Mouse (Mus musculus) mouse embryonic stem cell (cell line): Measurements from ENCODE around the gene Inpp4a.

Experiments used
- in situ Hi-C, 2 experiments: fragments of 300-500 bp; cut with MboI; formaldehyde crosslinking; loops; 1 replicate in 1 of 2; 3 replicates in 1 of 2; pipeline ENCODE4 v1.14.3; 2019 to 2020; ENCODE audit warnings: low sequenced_read_pairs in 2 of 2, low pct_unique_long_range_greater_than_20kb in 1 of 2, mixed read lengths in 1 of 2; ENCODE audit not compliant: unreplicated experiment in 1 of 2

The Inpp4a gene

GRCm38 (mm10) chr1:37317644-37318285, 18.1 kb downstream of the Inpp4a start:
- in situ Hi-C loops: no loop called here

GRCm38 (mm10) chr1:37318558-37318957, 18.9 kb downstream of the Inpp4a start:
- in situ Hi-C loops: no loop called here

DNA sequence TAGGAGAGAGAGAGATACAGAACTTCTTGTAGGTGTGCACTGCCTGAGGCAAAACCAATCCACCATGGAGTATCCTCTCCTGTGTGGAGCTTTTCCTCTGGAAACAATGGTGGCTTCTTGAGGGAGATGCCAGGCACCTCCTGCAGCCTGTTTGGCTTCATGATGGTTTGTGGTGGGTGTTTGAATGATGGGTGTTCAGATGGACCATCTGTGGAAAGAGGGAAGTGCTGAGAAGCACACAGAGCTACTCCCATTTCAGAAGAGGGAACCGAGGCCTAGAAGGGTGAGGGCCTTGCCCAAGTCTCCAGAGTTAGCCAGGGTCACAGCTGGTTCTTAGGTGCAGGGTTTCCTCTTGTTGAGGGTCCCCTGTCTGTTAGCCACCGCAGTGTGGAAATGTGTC, 23.0 kb downstream of the Inpp4a start:
- in situ Hi-C loops: no loop called here

GRCm38 (mm10) chr1:37323208-37323607, 23.5 kb downstream of the Inpp4a start:
- in situ Hi-C loops: no loop called here

DNA sequence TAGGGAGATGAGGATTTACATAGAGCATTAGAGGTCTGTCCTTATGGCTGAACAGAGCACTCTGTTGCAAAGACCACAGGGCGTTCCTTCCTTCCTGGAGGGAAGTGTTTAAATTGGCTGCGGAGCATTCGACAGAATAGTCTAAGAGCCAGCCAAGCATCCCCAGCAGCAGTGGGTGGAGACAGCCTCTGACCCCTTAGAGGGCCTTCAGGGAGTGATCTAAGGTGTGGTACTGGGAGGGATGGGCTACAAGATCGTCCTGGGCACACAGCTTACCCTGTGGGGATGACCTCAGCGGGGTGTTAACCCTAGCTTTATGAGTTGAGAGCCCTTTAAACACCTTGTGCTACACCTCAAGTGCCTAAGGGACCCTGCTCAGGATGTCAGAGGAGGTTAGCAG, 24.9 kb downstream of the Inpp4a start:
- in situ Hi-C loops: no loop called here

DNA sequence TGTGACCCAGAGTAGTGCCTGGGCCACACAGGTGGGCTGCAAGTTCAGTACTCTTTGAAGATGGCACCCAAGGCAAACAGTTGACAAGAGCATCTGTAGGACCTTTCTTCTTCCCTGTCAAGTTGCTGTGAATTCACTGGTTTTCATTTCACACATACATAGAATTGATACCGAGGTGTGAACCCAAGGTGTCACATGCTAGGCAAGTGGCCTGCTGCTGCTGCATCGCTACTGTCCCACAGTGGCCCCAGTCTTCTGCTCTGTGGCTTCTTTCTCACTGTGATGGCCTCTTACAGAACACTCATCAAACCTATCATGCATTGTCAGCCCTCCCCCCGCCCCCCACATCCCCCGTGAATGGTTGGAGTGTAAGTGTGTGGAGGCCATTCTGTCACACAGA, 27.6 kb downstream of the Inpp4a start:
- in situ Hi-C loops: no loop called here

DNA sequence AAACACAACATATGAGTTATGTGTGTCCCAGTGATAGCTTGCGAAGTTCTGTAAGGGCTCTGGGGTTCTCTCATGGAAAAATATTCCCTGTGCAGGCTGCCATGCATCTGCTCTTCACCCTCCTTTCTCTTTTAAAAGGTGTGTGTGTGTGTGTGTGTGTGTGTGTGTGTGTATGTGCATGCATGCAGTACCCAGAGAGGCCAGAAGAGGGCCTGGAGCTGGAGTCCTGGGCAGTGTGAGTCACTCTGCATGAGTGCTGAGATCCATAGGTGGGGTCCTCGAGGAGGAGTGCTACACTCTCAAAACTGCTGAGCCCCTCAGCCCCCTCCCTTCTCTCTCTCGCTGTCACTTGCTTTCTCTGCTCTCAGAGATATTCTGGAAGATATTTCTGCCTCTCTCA, 29.5 kb downstream of the Inpp4a start:
- in situ Hi-C loops: no loop called here

DNA sequence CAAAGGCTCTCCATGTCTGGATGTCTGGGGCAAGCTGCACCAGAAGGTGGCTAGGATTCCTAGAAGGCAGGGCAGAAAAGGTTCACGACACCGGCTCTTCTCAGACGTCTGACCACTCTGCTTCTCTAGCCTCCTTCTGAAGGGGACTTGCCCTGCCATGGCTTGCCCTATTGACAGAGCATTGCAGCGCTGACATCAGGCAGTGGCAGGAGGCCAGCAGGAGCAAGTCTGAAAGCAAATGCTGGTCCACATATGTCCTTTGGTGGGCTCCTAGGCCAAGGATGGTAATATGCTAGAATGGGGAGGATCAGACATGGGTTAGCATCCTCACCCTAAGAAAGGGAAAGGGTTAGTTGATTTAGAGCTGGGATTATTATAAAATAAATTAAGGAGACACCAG, 30.2 kb downstream of the Inpp4a start:
- in situ Hi-C loops: no loop called here

DNA sequence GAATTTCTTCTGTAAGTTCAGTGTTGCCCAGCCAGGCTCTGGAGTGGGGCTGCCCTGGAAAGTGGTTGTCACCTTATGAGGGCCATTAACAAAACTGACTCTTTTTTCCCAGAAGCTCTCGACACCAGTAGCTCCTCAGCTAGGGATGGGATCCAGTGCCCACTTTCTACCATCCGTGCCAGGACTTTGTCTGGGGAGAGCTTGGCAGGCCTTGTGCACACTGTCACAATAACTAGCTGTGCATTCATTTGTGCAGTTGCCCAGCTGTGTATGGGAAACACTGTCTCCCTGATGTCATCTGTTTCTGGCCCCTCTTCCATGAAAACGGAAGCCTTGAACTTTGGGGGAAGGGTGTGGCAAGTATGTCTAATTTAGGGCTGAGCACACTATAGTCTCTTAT, 33.1 kb downstream of the Inpp4a start:
- in situ Hi-C loops: no loop called here

DNA sequence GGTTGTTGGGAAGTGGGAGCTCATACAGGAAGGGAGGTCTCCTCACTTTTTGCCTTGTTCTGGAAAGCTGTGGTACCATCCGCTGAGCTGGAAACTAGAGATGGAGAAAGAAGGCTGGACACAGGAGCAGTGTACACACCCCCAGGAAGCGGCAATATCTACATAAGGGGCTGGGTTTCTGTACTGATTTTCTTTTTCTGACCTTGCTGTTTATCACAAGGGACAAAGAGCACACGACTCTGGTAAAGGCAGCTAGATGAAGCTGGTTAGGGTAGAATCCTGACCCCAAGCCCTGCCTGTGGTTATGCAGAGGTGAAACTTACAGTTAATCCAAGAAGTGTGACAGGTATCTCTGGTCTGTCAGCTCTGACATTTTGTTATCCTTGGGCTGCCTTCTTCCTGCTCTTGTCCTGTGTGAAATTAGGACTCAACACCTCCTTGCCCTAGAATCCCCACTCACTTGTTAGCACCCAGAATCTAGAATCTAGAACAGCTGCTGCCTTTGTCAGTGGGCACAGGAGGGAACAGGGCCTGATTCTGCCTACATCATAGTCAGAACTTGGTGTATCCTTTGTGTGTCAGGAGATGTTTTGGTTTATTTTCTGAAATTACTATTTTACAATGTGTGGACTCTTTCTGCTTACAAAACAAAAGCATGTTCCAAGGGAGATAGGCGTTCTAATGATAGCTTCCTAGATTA, 34.2 kb downstream of the Inpp4a start:
- in situ Hi-C loops: no loop called here

GRCm38 (mm10) chr1:37336022-37336421, 36.4 kb downstream of the Inpp4a start:
- in situ Hi-C loops: no loop called here

- in situ Hi-C loops: no loop called here
Measured at GRCm38 (mm10) chr1:37336794-37337193, 37.1 kb downstream of the Inpp4a start.

- in situ Hi-C loops: no loop called here
Measured at GRCm38 (mm10) chr1:37337273-37337672, 37.6 kb downstream of the Inpp4a start.

GRCm38 (mm10) chr1:37339144-37339543, 39.5 kb downstream of the Inpp4a start:
- in situ Hi-C loops: no loop called here

DNA sequence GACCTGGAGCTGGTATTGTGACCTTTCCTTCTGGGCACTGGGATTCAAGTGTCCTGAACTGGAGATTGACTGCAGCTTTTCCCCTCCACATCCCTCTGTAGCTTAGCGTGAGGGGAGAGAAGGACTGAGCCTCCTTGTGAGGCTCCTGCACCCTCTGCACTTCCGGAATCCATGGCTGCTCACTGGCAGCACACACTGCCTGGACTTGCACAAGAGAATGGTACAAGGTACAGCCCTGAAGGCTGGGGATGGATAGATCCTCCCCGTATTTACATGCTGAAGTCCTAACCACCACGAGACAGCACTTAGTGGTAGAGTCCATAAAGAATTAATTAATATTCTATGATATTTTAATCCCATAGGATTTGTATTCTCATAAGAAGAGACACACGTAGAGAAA, 41.7 kb downstream of the Inpp4a start:
- in situ Hi-C loops: no loop called here

DNA sequence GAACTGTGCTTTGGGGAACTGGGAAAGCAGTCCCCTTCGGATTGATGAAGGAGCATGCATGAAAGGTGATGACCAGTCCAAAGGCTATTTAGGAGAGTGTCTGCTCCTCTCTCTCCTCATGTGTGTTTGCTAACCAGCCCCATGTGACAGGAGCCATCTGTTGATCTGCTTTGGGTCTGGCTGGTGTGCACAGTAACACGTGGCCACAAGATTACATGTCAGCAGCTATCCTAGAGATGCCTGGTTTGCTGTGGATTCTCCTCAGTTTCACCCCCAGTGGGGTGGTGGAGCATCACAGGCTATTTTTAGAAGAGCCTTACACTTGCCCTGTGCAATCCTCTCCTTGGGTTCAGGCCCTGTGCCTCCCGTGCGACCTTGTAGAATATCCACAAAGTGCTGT, 42.2 kb downstream of the Inpp4a start:
- in situ Hi-C loops: no loop called here

DNA sequence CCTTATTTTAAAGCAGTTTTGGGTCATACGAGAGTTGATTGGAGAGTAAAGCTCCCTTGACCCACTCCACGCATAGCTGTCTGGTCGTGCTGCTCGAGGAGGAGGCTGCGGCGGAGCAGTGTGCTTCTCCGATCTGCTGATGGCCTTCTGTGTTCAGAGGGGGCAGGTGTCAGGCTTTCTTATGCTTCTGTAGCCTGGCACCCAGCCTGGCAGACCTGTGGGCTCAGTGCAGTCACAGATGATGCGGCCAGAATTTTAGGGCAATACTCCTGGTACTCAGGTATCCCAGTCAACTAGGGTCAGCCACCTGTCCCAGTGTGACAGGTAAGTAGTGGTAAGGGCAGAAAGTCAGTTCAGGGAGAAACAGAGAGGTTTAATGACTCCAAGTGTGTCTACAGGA, 42.9 kb downstream of the Inpp4a start:
- in situ Hi-C loops: no loop called here

GRCm38 (mm10) chr1:37343265-37343664, 43.6 kb downstream of the Inpp4a start:
- in situ Hi-C loops: no loop called here

DNA sequence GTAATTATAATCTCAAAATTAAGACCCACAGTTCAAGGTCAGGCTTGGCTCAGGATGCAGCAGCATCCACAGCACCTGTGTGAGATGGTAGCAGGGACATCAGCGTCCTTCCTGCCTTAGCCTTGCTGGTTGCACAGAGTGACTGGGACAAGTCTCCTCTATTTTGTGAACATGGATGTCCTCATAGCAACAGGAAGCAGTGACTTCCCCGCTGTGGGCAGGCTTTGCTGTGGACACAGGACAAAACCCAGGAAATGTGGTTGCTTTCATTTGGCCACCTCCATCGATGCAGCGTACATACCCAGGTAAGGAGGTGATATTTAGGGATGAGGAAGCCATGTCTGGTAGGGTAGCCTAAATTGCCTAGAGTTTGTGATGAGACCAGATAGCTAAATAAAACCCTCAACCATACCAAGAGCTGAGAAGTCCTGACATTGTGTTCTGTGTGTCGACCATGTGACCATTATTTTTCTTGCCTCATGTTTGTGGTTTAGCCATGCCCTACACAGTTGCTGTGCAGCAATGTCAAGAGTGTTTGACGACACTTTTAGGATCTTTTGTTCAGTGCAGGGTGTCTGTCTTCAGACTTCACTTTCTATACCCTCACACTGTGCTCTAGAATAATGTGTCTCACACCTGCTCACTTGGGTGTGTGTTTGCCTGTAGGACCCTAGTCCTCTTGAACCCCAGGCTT, 44.7 kb downstream of the Inpp4a start:
- in situ Hi-C loops: no loop called here
